Mouse (Mus musculus) left cerebral cortex, postnatal 10 days (tissue): ENCODE measurements at regions not wholly inside any gene's neighbourhood (a gene's known extent, or its start where the extent isn't known, plus 50 kb on each side); places are given as distances from the start of the nearest gene placed in this dataset.

ENCODE experiments used
- DNase-seq, 2 experiments: peaks; one replicate each; pipeline ENCODE4 v3.0.0; 2021 to 2022; ENCODE audit warnings: low spot score in 2 of 2, mixed read lengths in 1 of 2; ENCODE audit errors: extremely low spot score in 1 of 2
- intact Hi-C: fragments of 180-260 bp; cut with DNase I; formaldehyde crosslinking; loops from one replicate; pipeline ENCODE4 v1.15.1; 2025

GRCm38 (mm10) chr3:123893691-123894090 lies 203.0 kb upstream of the Ndst3 start:
- no peak for DNase-seq
- intact Hi-C loops: no loop called here

DNA sequence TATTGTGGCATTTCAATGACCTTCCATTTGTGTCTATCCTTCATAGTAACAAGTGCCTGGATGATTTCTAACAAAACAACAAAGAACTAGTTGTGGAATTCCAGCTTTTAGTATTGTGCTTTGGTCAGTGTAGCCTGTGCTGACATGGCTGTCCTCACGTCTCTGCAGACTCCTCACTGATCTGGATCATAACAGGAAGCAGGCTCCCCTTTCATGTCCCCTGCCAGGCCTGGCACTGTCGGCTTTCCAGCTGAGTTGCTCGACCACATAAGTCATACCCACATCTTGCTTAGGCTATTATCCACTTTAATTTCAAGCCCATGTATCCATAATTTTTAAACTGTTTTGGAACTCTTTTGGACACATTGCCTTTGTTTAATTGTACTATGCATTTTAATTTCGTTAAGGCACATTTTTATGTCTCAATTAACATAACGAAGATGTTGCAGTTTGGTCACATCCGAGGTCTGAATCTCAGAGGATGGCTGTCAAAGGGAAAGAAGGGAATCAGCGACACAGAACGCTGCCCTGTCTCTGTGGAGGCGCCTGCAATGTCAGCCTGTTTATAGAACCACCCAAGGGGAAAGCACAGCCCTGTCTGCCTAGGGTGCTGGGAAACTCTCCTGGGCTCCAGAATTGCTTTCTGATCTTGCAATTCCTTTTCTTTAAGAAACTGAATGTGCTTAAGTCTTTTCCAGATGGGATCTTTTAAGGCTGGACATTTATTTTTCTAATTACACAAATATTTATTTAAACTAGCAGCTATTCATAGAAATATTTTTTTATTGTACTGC lies 215.5 kb upstream of the Ndst3 start:
- intact Hi-C loops: no loop called here
- DNase-seq: peak in 1 of 2 experiments; percentile 79

DNA sequence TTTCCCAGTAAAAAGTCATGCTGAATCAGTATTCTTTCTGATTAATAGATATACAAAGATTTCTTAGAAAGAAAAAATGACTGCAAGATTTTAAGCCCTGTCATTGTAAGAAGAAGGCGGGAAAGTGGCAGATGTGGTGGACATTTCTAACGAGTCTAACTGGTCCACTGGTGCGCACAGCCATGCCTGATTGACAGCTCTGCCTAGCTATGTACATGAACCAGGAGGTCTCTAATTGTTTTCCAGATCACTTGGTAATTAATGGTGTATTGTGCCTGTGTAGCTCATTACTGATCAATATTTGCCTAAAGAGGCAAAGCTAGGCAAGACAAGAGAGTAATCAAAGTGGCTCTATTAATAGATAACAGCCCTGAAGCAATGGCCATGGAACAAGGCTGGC lies 227.5 kb upstream of the Ndst3 start:
- intact Hi-C loops: no loop called here
- no peak for DNase-seq

DNA sequence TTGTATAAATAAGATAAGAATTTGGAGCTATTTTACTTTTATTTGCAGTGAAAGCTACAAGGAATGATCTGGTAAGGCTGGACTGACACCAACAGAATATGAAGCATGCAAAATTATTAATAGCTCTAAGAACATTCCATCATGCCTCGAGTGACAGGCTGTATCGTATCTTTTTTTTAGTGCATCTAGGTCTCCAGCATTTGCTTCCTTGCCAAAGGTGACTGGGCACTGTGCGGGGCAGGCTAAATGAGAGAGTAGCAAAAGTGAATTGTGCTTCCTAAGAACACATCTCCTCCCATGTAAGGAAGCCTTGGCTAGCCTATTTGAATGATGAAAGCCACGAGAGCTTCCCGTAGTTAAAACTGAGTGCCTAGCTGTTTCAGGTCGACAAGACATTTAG lies 261.5 kb upstream of the Ndst3 start:
- intact Hi-C loops: no loop called here
- DNase-seq: no peak

DNA sequence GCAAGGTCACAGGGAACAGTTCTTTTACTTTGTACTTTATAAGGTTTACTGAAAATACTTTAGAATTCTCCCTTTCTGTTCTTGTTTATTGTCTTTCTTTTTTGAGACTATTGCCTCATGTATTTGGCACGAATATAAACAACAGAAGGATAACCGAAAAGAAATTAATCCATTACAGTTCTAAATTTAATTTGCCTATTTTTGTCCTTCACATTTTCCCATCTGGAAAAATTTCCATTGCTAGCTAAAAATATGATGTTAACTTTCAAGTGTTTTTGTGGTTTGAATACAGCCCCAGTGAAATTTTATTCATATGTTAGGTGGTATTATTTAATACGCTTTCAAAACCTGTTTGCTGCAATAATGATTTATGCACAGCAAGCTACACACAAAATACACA lies 276.7 kb upstream of the Ndst3 start:
- DNase-seq: no peak
- intact Hi-C loops: no loop called here

DNA sequence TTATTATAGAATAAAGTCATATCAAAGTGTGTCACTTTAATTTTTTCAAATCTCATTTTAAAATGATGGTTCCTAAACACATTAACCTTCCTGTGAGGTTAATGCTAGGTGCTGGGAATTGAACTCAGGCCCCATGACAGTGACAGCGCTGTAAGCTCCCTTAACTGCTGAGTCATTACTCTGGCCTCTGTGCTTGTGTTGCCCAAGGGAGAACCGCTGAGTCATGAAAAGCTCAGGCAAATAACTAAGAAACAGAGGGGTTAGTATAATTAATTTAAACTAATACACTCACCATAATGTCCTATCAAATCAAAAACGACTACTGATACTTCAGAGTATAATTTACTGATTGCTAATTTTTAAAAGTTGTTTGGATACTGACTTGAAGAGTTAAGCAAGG lies 281.7 kb upstream of the Ndst3 start:
- intact Hi-C loops: no loop called here
- no peak for DNase-seq

DNA sequence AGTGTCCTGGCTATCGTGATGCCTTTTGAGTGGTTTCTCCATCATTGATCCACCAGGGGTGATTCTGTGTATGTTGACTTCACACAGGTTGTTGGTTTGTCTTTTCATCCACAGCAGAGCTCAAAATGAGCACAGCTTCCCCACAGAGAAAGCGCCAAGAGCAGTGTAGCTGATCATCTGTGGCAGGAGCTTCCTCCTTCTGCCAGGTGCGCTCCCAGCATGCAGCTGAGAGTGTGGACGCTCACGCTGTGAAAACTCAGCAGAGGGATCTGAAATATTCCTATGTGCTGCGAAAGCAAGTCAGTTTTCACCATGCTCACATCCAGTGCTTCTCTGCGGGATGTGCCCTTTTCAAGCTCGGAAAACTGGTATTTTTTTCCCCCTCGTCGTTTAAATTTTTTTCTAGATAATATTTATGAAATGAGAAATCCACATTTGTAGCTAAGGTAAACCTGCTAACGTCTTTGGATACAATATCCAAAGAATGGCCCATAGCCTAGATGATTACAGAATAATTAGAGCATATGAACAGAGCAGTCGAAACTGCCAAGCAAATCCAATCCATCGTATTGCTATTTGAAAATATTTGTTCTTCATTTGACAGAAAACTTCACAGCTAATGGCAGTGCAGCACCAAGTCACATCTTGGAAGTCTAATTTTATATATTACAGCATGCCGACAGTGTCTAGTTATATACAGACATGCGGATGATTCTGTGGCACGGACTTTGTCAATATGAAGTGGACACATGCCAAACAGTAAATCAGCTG lies 283.3 kb upstream of the Ndst3 start:
- intact Hi-C loops: no loop called here
- peak in 1 of 2 experiments; percentile 5 for DNase-seq

GRCm38 (mm10) chr3:123976475-123976874 lies 285.8 kb upstream of the Ndst3 start:
- intact Hi-C loops: no loop called here
- DNase-seq: no peak

DNA sequence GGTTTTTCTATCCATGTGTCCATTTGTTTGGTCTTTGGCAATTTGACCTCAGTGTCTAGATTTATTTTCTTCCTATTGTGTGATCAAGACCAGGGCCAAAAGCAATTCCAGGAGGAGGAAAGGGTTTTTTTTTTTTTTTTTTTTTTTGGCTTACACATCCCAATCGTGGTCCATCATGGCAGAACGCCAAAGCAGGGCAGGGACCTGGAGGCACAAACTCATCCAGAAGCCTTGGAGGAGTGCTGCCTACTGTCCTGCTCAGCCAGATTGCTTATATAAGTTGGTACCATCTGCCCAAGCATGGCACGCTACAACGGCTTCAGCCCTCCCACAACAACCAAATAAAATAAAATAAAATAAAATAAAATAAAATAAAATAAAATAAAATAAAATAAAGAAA lies 286.5 kb upstream of the Ndst3 start:
- intact Hi-C loops: no loop called here
- no peak for DNase-seq

DNA sequence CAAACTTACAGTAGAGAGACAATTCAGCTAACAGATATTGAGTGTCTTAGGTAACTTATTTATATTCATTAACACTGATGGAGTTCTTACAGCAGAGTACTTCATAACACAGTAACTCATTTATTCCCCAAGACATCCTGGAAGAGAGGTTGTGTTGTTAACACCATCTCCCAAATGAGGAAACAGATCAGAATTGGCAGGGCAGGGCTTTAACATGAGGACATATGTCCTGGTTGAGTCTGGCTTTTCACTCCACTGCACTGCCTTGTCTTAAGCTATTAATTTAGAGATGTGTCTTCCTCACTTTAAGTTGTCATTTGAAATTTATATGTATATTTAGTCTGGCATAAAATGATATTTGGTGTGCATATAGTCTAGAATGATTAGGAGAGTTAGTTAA lies 292.4 kb upstream of the Ndst3 start:
- DNase-seq: no peak
- intact Hi-C loops: no loop called here

- intact Hi-C loops: no loop called here
- DNase-seq: no peak
Measured at GRCm38 (mm10) chr3:123983530-123983929, 292.9 kb upstream of the Ndst3 start.

DNA sequence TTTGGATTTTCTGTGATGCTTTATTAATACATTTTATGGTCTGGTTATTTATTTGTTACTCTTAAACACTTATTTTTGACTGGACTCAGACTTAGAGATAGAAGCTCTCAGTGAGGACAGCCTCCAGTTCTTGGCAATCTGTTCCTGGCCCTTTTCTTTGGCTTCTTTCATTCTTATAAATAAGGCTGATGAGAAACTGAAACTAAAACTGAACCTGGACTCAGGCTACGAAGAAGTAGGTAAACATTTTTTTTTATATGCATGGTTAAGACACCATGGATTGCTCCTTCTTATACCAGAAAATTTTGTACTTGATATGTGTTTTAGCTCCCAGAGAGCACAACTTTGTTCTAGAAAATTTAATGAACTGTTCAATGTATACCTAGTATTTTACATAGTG lies 293.4 kb upstream of the Ndst3 start:
- DNase-seq: no peak

GRCm38 (mm10) chr3:123999957-124000616 lies 309.4 kb upstream of the Ndst3 start:
- DNase-seq: no peak

More for the DNA sequence above, 293.4 kb upstream of the Ndst3 start:
- intact Hi-C loops: no loop called here

GRCm38 (mm10) chr3:124000883-124001282 lies 310.2 kb upstream of the Ndst3 start:
- DNase-seq: no peak
- intact Hi-C loops: no loop called here

More at GRCm38 (mm10) chr3:123999957-124000616, 309.4 kb upstream of the Ndst3 start:
- intact Hi-C loops: no loop called here

DNA sequence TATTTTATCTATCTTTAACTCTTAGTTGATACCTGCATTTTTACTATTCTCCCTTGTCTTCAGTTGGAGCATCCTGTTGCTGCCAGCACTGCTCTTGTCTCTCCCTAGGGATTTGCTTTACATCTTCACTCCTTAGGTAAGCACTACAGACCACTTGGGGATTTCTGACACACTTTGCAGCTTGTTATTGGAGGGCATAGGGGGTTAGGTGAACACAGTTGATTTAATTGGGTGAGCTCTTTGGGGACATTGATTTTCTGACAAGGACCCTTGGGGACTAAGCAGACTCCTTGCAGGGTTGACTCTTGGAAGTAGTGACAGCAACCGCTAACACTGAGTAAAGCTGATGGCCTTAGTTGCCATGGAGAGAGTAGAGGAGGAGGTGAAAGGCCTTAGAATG lies 309.0 kb upstream of the Tram1l1 start:
- intact Hi-C loops: no loop called here
- no peak for DNase-seq

- intact Hi-C loops: no loop called here
- no peak for DNase-seq
Measured at GRCm38 (mm10) chr3:124018618-124019017, 302.0 kb upstream of the Tram1l1 start.

DNA sequence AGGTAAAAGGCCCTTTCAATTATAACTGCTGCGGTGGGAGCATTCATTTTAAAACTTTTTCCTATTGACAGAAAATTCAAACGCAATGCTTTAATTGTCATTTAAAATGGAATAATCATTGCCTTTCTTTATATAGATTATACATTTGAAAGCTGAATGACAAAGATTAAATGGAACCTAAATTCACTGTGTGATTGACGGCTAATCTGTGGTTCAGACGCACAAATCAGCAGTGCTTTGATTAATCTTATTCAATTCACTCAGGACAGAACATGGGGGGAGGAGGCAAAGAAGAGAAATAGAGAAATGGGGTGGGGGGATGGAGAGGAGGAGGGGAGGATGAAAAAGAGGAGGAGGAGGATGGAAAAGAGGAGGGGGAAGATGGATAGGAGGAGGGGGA lies 294.5 kb upstream of the Tram1l1 start:
- no peak for DNase-seq
- intact Hi-C loops: no loop called here

DNA sequence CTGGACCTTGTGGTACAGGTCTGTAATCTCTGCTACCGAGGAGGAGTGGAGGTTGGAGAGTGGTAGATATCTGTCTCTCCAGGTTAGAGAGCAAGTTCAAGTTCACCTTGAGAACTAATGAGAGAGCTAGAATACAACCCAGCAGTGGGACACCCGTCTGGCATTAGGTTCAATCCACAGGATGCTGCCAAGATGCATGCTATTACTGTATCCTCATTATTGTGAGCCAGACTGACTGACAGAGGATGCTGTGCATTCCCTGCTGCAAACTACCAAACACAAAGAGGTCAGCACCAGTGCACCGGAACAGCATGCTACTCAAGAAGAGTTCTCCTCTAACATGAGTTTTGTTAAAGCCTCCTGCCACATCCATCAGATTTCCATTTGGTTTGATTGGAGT lies 253.6 kb upstream of the Tram1l1 start:
- intact Hi-C loops: loop anchor here (5.0 to 10.0 kb wide), 2 partner anchors 372 to 550 kb away; partner anchors contain the start of gene Ndst3

DNA sequence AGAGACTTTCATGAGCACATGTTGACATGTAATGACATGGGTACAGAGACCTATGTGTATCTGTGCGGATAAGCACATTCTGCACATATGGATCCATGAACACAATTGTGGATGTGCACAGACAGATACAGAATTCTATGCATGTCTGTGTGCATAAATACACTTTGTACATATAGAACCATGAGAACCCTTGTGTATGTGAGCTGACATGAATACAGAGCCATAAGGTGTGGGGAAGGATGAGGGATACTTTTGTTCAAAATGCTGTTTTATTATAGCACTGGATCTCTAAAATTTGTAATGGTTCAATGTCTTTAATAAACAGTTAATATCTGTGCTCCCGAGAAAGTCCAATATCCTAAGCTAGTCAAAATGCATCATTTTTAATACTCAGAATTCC lies 253.1 kb upstream of the Tram1l1 start:
- DNase-seq: no peak

More for the DNA sequence above, 253.6 kb upstream of the Tram1l1 start:
- no peak for DNase-seq

More for the DNA sequence above, 253.1 kb upstream of the Tram1l1 start:
- intact Hi-C loops: loop anchor here (5.0 to 10.0 kb wide), 2 partner anchors 373 to 550 kb away; partner anchors contain the start of gene Ndst3
